Mouse (Mus musculus) spleen, postnatal 36 days (tissue): ENCODE results near the gene Taf12.
A peak's percentile ranks its signal among the peaks of the same experiment; 100 is the strongest.

ENCODE experiments used
- DNase-seq, 2 experiments: peaks; one replicate each; pipeline ENCODE4 v3.0.0; 2022; ENCODE audit warnings: low spot score in 2 of 2, mixed read lengths in 1 of 2

Taf12 gene

GRCm38 (mm10) chr4:132311209-132311608 is 37.0 kb downstream of the Taf12 start:
- DNase-seq, result no peak

GRCm38 (mm10) chr4:132311801-132312200 is 37.6 kb downstream of the Taf12 start:
- DNase-seq, result no peak

- DNase-seq, result no peak
Measured at GRCm38 (mm10) chr4:132312627-132313026, 38.5 kb downstream of the Taf12 start.

- no peak for DNase-seq
Measured at GRCm38 (mm10) chr4:132315711-132316110, 41.5 kb downstream of the Taf12 start.

GRCm38 (mm10) chr4:132326481-132326880 is 52.3 kb downstream of the Taf12 start:
- no peak for DNase-seq

- no peak for DNase-seq
Measured at GRCm38 (mm10) chr4:132328391-132328982, 54.3 kb downstream of the Taf12 start.

- peak; percentile 89 to 91 for DNase-seq
Measured at GRCm38 (mm10) chr4:132329115-132329834, 55.1 kb downstream of the Taf12 start, which contains the start of gene Trnau1ap. Gene Trnau1ap (minus strand): TSS chr4:132329538.

- no peak for DNase-seq
Measured at GRCm38 (mm10) chr4:132329835-132330354, 55.7 kb downstream of the Taf12 start.

GRCm38 (mm10) chr4:132331960-132332359 is 57.8 kb downstream of the Taf12 start:
- no peak for DNase-seq

- no peak for DNase-seq
Measured at GRCm38 (mm10) chr4:132332880-132333279, 58.7 kb downstream of the Taf12 start.

- DNase-seq, result no peak
Measured at GRCm38 (mm10) chr4:132338943-132339342, 64.8 kb downstream of the Taf12 start.

GRCm38 (mm10) chr4:132341451-132341850 is 67.3 kb downstream of the Taf12 start:
- DNase-seq, result no peak

- no peak for DNase-seq
Measured at GRCm38 (mm10) chr4:132344403-132345134, 70.4 kb downstream of the Taf12 start.
